Mouse (Mus musculus): Measurements from ENCODE around the gene Cox4i1.
A peak's percentile ranks its signal among the peaks of the same experiment; 100 is the strongest.
"Not testable (repeated sequence)": the region's sequence is repeated elsewhere in the genome, so short reads cannot be mapped to it uniquely, and the experiment has no call there.

The Cox4i1 gene

DNA sequence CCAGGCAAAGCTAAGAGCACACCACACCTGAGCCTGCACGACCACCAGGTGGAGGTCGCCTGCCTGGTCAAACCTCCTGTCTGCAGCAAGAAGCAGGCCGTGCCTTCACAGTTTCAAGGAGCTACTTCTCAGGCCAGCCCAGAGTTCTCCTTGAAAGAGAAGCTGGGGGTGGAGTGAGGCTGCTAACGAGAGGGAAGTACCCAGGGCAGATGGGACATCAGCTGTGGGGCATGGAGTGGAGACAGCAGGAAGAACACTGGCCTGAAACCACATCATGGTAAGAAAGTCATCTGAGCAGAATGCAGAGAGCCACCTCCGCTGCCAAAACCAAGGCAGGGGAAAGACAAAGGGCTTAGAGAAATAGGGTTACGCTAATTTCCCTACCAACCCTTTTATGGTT is 3.5 kb upstream of the Cox4i1 start:
- no peak for DNase-seq (ENCODE audit: low read depth, low spot score)

DNA sequence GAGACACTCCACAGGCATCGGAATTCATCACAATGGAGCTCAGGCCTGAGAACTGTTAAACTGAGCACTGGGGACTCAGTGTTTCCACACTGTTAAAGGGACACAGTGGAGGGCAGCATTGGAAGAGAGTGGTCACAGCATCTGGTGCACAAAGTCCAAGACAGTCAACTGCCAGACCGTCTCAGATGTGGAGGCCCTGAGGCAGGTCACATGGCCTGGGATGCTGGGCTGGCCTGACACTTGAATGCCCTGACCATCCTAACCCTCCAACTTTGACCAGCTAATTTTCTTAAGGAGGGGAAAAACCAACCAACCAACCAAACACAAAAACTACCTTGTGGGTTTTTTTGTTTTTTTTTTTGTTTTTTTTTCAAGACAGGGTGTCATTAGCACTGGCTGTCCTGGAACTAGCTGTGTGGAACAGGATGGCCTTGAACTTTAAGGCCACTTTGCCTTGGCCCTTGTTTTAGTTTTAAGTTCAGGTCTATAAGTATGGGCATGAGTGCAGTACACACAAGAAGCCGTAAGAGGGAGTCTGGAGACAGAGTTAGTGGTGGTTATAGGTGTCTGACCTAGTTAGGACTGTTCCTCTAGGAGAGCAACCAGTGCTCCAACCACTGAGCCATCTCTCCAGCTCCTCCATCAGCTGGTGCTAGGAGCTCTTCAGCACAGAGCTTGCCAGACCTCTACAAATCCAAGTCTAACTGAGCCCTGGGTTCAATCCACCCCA is 2.1 kb upstream of the Cox4i1 start:
- DNase-seq (ENCODE audit: low read depth, low spot score), result peak; percentile 91

DNA sequence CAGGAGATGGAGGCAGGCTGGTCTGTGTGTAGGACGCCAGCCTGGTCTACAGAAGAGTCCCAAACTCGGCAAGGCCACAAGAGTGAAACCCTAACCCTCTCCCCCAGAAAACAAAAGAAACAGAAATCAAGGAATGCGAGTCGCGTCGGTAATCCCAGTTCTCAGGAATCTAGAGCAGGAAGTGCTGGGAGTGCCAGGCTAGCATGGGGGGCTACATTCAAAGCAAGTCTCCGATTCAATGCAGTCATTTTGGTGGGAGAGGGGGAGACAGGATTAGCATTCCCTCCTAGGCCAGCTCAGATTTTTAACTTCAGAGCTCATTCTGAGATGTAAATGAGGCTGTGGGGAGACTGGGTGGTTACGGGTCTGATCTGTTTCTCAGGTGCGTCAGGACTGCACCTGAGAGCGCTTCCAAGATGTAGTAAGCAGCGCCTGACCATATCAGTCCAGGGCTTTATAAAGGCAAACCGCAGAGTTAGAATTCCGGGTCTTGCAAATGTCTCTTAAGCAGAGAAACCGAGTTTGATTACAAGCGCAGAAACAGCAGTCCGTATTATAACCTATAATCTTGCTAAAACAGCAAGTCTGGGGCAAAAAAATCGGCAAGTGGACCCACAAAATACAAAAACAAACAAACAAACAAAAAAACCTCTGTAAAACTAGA is 1.1 kb upstream of the Cox4i1 start:
- DNase-seq (ENCODE audit: low read depth, low spot score), result peak; percentile 80

DNA sequence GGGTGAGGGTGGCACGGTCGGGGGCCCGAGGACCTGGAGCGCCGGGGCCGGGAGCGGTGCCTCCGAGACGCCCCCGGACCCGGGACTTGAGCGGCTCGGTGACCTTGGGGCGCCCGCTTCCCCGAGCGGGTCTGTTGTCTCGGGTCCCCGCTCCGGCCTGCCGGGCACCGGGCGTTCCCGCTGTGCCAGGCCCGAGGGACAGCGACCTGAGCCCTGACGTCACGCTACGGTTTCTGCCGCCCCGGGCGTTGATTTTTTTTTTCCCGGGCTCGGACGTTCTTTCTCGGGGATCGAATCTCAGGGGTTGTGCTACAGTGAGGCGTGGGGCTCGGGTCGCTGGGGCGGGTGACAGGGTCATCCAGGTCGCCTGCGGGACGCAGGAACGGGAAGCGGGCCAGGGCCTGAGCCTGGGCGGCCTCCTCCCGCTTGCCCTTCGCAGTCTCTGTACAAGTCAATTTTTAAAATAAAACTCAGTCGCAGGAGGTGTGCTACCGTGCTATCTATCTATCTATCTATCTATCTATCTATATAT is 418 bp downstream of the Cox4i1 start, which contains the start of gene Emc8:
Emc8 (minus strand) TSS at position 200 of the 532 bp plus-strand sequence.
- no peak for DNase-seq (ENCODE audit: low read depth, low spot score)

DNA sequence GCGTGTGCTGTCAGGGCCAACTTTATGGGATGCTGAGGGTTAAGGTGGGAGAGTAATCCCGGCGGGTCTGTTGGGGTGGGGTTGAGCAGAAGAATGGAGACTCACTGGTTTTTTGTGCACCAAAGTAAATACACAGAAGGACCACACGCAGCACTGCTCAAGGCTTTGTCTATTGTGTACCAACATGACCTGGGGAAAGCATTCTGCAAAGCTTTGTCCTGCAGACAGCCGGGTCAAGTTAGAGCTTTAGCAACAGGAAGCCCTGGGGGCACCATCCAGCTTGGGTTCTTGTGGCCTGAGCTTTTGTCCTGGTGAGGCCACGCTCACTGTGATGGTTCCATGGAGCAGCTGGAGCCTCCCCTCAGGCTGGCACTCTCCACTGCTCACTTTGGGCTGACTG is 3.8 kb downstream of the Cox4i1 start:
- peak; percentile 75 for DNase-seq (ENCODE audit: low read depth, low spot score)

DNA sequence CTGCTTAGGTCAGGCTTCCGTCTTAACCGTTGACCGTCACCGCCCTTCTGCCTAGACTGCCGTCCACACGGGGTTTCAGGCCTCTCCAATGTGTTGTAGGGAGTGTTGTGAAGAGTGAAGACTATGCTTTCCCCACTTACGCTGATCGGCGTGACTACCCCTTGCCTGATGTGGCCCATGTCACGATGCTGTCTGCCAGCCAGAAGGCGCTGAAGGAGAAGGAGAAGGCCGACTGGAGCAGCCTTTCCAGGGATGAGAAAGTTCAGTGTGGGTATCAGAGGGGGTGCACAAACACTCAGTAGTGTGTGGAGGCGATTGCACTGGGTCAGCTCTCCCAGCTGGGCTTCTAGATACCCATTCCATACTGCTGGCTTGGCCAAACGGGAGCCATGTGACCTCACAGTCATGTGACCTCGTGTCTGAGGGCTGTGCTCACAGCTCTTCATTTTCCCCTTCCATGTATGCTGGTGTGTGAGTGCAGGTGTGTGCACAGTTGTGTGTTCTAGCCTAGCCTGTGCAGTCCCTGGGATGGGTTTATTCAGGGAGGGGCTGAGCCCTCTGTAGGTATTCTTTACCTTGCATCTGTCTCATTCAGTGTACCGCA is 4.7 kb downstream of the Cox4i1 start:
- DNase-seq (ENCODE audit: low read depth, low spot score), result peak; percentile 48

DNA sequence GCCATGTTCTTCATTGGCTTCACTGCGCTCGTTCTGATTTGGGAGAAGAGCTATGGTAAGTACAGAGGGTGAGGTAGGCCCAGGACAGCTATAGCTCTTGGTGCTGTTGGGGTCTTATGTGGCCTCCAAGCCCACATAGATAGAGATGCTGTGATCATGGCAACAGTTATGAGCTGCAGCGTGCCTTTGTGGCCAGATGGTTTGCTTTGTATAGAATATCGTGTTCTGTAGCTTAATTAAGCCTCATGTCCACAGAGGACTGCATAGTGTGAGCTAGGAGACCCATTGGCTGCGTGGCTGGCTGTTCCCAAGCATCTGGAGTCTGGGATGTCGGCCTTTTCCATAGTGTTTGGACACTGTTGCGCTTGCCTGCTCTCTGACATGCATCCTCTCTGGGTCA is 5.3 kb downstream of the Cox4i1 start:
- no peak for DNase-seq (ENCODE audit: low read depth, low spot score)

DNA sequence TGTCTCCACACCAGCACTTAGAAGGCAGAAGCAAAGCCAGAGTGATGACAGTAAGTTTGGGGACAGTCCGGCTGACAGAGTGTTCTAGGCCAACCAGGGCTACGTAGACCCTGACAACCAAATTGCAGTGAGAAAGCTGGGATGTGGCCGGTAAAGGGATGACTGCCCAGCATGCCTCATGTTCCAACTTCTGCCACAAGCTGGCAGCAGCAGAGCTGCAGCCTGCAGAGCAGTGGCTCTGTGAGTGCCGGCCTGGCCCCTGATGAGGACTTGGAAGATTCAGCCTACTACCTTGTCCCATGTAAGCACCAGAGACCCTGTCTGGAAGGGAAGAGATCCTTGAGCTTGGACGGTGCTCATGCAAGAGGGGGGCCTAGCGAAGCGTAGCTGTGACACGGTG is 7.7 kb downstream of the Cox4i1 start:
- DNase-seq (ENCODE audit: low read depth, low spot score), result peak; percentile 41

DNA sequence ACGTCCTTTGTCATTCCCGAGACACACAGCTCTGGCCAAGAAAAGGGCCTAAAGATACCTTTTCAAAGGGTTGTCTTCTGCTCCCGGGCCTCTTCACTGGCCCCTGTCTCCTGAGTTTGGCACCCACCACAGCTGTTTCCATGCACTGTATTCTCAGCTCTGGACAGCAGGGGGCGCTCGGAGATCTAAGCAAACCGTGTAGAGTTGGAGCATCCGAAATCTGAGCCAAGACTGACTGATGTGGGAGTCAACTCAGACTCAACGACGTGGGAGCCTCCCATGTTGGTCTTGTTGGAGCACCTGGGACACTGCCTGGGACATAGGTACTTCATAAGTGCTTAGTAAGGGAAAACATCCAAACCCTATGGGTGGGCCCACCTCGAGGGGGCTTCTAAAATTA is 10.4 kb downstream of the Cox4i1 start:
- DNase-seq (ENCODE audit: low read depth, low spot score), result peak; percentile 92

DNA sequence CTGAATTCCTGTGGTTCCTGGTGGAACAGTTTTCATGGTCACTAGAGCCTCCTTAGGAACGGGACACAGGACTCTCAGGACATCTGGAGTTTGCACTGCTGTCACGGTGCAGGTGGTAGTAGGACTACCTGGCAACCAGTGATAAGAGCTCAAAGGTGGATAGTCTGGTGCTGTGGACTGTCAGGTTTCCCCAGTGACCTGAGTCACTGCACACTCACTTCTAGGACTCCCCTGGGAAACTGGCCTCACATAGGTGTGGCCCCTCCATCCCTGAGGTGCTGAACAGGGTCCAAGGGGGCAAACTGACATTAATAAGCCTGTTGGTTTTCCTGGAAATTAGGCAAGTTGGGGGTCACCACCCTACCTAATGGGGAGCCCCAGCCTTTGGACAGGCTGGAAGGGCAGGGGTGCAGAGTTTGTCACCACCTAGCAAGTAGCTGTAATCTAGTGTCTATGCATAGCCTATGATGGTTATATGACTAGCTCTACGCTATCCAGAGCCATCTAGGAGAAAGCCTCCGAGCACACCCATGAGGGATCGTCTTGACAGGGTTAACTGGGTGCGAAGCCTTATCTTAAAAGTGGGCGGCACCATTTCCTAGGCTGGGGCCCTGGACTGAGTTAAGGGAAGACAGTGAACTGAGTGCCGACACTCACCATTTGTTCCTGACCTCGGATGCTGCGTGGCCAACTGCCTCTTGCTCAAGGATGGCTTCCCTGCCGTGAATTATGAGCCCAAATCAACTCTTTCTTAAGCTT is 11.8 kb downstream of the Cox4i1 start:
- DNase-seq (ENCODE audit: low read depth, low spot score), result no peak

DNA sequence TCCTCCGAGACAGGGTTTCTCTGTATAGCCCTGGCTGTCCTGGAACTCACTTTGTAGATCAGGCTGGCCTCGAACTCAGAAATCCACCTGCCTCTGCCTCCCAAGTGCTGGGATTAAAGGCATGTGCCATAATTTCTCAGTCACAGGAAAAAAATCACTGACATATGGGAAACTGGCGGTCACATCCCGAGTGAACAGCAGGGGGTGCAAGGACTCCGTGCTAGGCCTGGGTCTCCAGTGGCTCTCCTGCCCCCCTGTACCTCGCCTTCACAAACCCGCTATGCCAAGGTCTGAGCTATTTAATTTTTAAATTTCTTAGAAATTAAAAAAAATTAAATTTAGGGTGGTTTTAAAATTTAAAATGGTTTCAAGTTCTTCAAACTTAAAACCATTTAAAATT is 12.4 kb downstream of the Cox4i1 start:
- DNase-seq (ENCODE audit: low read depth, low spot score), result not testable (repeated sequence)

DNA sequence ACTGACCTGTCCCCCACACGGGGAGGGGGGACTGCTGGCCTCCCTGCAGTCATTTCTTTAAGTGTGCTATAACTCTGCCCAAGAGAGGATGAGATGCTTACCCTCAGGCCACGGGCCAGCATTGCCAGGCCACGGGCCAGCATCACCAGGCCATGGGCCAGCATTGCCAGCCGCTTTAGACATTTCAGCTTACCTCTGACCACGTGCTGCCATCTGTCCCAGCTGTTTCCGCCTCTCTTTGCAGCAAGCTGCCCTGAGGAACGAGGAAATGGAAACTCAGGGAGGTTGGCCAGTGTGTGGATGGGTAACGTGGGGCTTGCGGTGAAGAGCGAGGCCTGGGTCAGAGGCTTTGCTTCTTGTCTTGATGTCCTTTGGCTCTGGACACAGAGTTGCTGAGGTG is 13.1 kb downstream of the Cox4i1 start:
- DNase-seq (ENCODE audit: low read depth, low spot score), result no peak

DNA sequence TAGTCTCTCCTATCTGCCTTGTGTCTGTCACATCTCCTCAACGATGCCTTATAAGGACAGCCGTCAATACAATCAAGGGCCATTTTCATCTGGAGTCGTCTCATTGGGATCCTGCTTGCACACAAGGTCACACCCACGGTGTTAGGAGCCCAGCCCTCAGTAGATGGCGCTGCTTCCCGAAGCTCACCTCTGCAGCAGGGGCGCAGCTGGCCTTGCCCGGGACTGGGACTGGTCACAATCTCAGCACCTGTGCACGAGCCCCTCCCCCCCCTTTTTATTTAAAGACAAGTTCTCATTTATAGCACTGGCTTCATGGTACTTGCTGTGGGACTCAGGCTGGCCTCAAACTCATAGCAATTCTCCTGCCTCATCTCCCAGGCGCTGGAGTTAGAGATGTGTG is 15.6 kb downstream of the Cox4i1 start:
- peak; percentile 86 for DNase-seq (ENCODE audit: low read depth, low spot score)

DNA sequence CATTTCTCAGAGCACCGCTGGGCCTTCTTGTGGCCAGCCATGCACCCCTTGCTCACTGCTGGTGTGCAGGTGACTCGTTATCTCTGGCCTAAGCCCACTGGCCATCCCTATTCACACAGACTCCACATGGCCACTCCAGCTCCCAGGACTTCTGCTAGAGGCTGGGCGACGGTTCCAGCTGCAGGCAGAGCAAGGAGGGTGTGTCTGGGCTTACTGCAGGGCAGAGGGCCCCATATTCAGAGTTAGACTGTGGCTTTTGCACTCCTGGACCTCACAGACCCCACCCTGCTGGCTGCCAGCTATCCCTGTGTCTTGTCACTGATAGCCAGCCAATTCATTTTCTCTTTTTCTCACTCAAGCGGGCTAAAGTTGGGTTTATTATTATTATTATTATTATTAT is 16.1 kb downstream of the Cox4i1 start:
- no peak for DNase-seq (ENCODE audit: low read depth, low spot score)

DNA sequence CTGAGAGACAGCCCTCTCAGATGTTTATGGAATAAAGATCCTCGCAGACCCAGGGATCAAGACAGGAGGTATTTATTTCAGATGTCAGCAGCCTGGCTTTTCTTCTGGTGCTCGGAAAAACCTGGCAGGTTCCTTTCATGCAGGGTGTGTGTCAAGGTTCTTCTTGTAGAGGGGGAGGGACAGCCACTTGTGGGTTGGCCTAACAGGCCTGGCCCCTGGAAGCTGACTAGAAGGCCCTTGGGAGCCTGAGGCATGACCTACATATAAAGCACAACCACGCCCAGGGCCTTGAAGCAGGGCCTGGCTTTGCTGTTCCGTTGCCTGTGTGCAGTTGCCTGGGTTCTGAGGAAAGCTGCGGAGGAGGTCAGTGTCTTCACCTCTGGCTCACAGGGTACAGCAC is 17.1 kb downstream of the Cox4i1 start:
- no peak for DNase-seq (ENCODE audit: low read depth, low spot score)

DNA sequence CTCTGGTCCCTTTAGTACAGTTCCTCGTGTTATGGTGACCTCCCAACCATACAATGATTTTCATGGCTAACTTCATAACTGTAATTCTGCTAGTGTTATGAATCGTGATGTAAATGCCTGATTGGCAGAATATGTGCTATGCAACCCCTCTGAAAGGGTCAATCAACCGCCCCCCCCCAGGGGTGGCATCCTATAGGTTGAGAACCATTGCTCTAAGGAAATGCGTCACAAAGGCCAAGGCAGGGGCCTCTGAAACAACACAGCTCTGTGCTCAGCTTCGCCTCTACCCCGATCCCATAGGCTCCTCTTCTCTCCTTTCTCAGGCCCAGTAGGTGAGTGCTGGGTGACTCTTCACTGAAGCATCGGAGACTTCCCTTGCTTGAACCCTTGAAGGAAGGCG is 17.6 kb downstream of the Cox4i1 start:
- no peak for DNase-seq (ENCODE audit: low read depth, low spot score)

DNA sequence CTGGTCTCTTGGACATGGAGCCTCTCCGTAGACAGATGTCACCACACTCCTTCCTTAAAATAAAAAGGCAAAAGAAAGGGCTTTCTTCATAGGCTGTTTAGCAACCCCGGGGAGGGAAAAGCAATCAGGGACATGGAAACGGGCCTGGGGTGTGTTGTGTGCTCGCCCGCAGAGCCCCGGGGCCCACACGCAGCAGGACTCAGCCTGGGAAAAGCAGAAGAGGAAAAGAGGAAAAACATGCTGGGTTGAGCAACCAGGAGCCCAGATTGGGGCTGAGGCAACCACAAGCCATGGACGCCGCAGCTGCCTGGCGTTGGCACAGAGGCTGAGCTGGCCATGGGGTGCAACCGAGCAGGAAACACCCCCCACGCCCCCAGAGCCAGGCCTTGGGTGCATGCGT is 18.0 kb downstream of the Cox4i1 start:
- no peak for DNase-seq (ENCODE audit: low read depth, low spot score)

DNA sequence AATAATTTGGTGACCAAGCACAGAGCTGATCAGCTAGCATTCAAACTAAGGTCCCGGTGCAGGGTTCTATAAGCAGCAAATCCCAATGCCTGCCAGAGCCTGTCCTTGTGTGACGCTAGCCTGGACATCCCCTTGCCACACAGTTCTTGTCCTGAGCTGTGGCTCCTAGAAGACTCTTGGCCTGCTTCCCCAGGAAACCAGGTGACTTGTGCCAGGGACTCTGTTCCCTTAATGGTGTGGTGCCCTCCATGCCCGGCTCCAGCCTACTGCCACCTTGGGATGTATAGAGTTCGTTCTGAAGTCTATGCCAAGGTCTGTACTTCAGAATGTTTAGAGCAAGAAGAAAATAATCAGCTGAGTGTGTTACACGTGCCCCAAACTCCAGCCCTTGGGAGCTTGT is 18.6 kb downstream of the Cox4i1 start:
- no peak for DNase-seq (ENCODE audit: low read depth, low spot score)

DNA sequence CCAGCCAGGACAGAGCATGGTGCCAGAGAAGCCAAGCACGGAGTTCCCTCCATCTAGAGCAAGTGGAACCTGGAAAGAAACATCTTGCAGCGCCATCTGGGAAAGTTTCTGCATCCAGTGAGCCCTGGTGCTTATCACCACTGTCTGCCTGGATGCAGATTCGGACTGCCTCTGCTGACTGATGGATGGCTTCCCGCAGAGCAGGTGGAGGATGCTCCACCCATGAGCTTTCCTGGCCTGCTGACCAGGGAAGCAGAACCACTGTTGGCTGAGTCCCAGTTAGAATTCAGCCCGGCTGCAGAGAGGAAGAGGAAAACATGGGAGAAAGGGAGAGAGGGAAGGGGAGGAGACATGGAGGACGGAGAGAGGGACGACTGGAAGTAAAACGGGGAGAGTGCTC is 19.8 kb downstream of the Cox4i1 start:
- no peak for DNase-seq (ENCODE audit: low read depth, low spot score)

DNA sequence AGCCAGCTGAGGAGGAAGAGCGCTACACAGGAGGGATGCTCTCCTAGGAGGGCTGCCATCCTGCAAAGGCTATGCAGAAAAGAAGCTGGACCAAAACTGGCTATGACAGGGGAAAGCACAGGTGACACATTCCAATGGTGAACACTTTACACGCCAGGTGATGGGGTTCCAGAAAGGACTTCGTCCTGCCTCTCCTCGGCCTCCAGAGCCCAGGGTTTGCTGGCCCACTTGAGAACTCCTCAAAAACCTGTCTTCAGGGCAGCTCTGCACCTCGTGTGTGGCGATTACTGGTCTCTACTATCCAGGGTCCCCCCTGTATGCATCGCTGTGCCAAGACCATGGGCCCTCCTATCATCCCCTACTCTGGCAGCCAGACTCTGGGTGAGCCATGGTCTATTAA is 20.5 kb downstream of the Cox4i1 start:
- DNase-seq (ENCODE audit: low read depth, low spot score), result no peak

DNA sequence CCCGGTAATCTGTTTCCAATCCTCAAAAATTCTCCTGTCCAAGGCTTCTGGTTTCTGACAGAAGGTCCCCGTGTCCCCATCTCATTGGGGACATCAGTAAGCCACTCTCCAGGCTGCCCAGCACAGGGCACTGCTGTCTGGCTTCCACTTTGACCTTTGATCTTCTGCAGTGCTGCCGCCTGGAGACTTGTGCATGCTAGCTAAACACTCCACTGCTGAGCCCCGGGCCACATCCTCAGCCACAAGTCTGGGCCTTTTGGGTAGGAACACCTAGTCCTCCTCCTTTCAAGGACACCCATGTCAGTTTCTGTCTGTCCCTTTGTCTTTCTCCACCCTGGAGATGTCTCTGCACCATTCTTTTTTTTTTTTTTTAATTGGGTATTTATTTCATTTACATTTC is 24.9 kb downstream of the Cox4i1 start:
- DNase-seq (ENCODE audit: low read depth, low spot score), result no peak

DNA sequence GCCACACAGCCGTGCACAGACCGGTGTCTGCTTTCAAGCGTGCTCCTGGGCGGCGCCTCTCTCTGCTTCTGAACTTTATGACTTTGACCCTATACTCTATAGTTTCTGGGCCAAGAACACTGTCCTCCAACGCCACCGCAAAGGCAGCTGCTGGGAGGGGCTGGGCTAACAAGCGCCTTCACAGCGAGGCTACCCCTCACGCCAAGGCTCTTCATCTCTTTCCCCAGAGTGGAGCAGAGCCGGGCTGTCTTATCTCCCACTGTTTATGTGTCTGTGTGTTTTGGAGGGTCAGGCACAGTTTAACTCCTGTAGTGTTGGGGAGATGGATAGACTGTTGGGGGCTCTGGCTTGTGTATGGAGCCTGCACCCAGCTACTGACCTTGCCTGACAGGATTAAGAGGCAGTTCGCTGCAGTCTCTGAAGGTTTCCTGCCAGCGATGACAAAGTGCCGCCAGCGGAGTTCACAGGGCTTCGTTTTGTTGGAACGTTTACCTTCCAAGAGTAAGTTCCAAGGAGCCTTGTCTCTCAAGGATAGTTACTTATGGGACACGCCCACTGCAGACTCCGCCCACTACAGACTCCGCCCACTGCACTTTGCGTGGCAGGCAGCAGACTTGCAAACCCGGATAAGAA is 26.0 kb downstream of the Cox4i1 start:
- peak; percentile 91 for DNase-seq (ENCODE audit: low read depth, low spot score)
